Mouse (Mus musculus): ENCODE measurements around the gene Arpp21. TPM values are rescaled to one million over a fixed set of nuclear protein-coding genes. Genes with fewer than 3 reads are reported as not detected.

Gene Arpp21
- total and polyA plus RNA-seq, 3 experiments, result 0.71 TPM; not detected in 2

- Histone ChIP-seq H3K36me3 (replicated peaks) (no peaks in the 10 kb centered on the region), H3K27me3 (ENCODE audit: insufficient read depth, low read length) (no peaks in the 10 kb centered on the region), H3K9me3 (replicated peaks) (peaks cover 46% of the 10 kb centered on the region), H3K4me1 (ENCODE audit: insufficient read depth, low read depth, low read length) (no peaks in the 10 kb centered on the region), H3K4me3 (ENCODE audit: low read depth, low read length) (no peak overlapping the region)
- ATAC-seq (ENCODE audit: extremely low read depth, insufficient number of reproducible peaks, low FRiP score, poor library complexity, severe bottlenecking), result no peak
- TF ChIP-seq POLR2AphosphoS5 (IDR thresholded peaks at IDR 0.05; ENCODE audit: insufficient replicate concordance, low read depth, low read length) (no peak), CTCF (IDR thresholded peaks at IDR 0.05; ENCODE audit: low read depth, low read length) (no peak), TAL1 (conservative IDR thresholded peaks at IDR 0.05; ENCODE audit: low read depth, low read length) (no peak), GATA2 (IDR thresholded peaks at IDR 0.05; ENCODE audit: borderline replicate concordance, low read depth, low read length) (no peak), GATA1 (IDR thresholded peaks at IDR 0.05; ENCODE audit: borderline replicate concordance, low read length) (no peak)
- no peak for DNase-seq (ENCODE audit: low spot score)
These were observed 46.3 kb downstream of the Arpp21 start for GRCm38 (mm10) chr9:112189394-112189793.

- no peak overlapping the region for H3K4me3 ChIP-seq (ENCODE audit: low read depth, low read length)
- no peak for DNase-seq (ENCODE audit: low spot score)
- H3K27me3 ChIP-seq (ENCODE audit: insufficient read depth, low read length), result no peaks in the 10 kb centered on the region
- H3K4me1 ChIP-seq (ENCODE audit: insufficient read depth, low read depth, low read length), result no peaks in the 10 kb centered on the region
- H3K36me3 ChIP-seq (replicated peaks), result no peaks in the 10 kb centered on the region
- peaks cover 50% of the 10 kb centered on the region for H3K9me3 ChIP-seq (replicated peaks)
- ATAC-seq (ENCODE audit: extremely low read depth, insufficient number of reproducible peaks, low FRiP score, poor library complexity, severe bottlenecking), result no peak
- TF ChIP-seq POLR2AphosphoS5 (IDR thresholded peaks at IDR 0.05; ENCODE audit: insufficient replicate concordance, low read depth, low read length), result no peak
- no peak for TF ChIP-seq TAL1 (conservative IDR thresholded peaks at IDR 0.05; ENCODE audit: low read depth, low read length)
- TF ChIP-seq GATA1 (IDR thresholded peaks at IDR 0.05; ENCODE audit: borderline replicate concordance, low read length), result no peak
- TF ChIP-seq GATA2 (IDR thresholded peaks at IDR 0.05; ENCODE audit: borderline replicate concordance, low read depth, low read length), result no peak
- no peak for TF ChIP-seq CTCF (IDR thresholded peaks at IDR 0.05; ENCODE audit: low read depth, low read length)
These were observed 47.3 kb downstream of the Arpp21 start for GRCm38 (mm10) chr9:112188358-112188893.

- ATAC-seq (ENCODE audit: extremely low read depth, insufficient number of reproducible peaks, low FRiP score, poor library complexity, severe bottlenecking), result no peak
- TF ChIP-seq TAL1 (conservative IDR thresholded peaks at IDR 0.05; ENCODE audit: low read depth, low read length) (no peak), POLR2AphosphoS5 (IDR thresholded peaks at IDR 0.05; ENCODE audit: insufficient replicate concordance, low read depth, low read length) (no peak), GATA2 (IDR thresholded peaks at IDR 0.05; ENCODE audit: borderline replicate concordance, low read depth, low read length) (no peak), CTCF (IDR thresholded peaks at IDR 0.05; ENCODE audit: low read depth, low read length) (no peak), GATA1 (IDR thresholded peaks at IDR 0.05; ENCODE audit: borderline replicate concordance, low read length) (no peak)
- peaks cover 49% of the 10 kb centered on the region for H3K9me3 ChIP-seq (replicated peaks)
- no peaks in the 10 kb centered on the region for H3K27me3 ChIP-seq (ENCODE audit: insufficient read depth, low read length)
- no peaks in the 10 kb centered on the region for H3K4me1 ChIP-seq (ENCODE audit: insufficient read depth, low read depth, low read length)
- DNase-seq (ENCODE audit: low spot score), result no peak
- no peaks in the 10 kb centered on the region for H3K36me3 ChIP-seq (replicated peaks)
- no peak overlapping the region for H3K4me3 ChIP-seq (ENCODE audit: low read depth, low read length)
These were observed 48.1 kb downstream of the Arpp21 start for GRCm38 (mm10) chr9:112187667-112188066.

- no peak overlapping the region for H3K4me3 ChIP-seq (ENCODE audit: low read depth, low read length)
- ATAC-seq (ENCODE audit: extremely low read depth, insufficient number of reproducible peaks, low FRiP score, poor library complexity, severe bottlenecking), result no peak
- H3K27me3 ChIP-seq (ENCODE audit: insufficient read depth, low read length), result no peaks in the 10 kb centered on the region
- no peak for DNase-seq (ENCODE audit: low spot score)
- H3K9me3 ChIP-seq (replicated peaks), result peaks cover 43% of the 10 kb centered on the region
- TF ChIP-seq CTCF (IDR thresholded peaks at IDR 0.05; ENCODE audit: low read depth, low read length) (no peak), POLR2AphosphoS5 (IDR thresholded peaks at IDR 0.05; ENCODE audit: insufficient replicate concordance, low read depth, low read length) (no peak), GATA2 (IDR thresholded peaks at IDR 0.05; ENCODE audit: borderline replicate concordance, low read depth, low read length) (no peak), GATA1 (IDR thresholded peaks at IDR 0.05; ENCODE audit: borderline replicate concordance, low read length) (no peak), TAL1 (conservative IDR thresholded peaks at IDR 0.05; ENCODE audit: low read depth, low read length) (no peak)
- no peaks in the 10 kb centered on the region for H3K36me3 ChIP-seq (replicated peaks)
- no peaks in the 10 kb centered on the region for H3K4me1 ChIP-seq (ENCODE audit: insufficient read depth, low read depth, low read length)
These were observed 49.1 kb downstream of the Arpp21 start for GRCm38 (mm10) chr9:112186336-112187305.

- no peak for DNase-seq (ENCODE audit: low spot score)
- Histone ChIP-seq H3K4me1 (ENCODE audit: insufficient read depth, low read depth, low read length) (no peaks in the 10 kb centered on the region), H3K27me3 (ENCODE audit: insufficient read depth, low read length) (no peaks in the 10 kb centered on the region), H3K9me3 (replicated peaks) (peaks cover 46% of the 10 kb centered on the region), H3K36me3 (replicated peaks) (no peaks in the 10 kb centered on the region), H3K4me3 (ENCODE audit: low read depth, low read length) (no peak overlapping the region)
- ATAC-seq (ENCODE audit: extremely low read depth, insufficient number of reproducible peaks, low FRiP score, poor library complexity, severe bottlenecking), result no peak
- TF ChIP-seq CTCF (IDR thresholded peaks at IDR 0.05; ENCODE audit: low read depth, low read length) (no peak), GATA2 (IDR thresholded peaks at IDR 0.05; ENCODE audit: borderline replicate concordance, low read depth, low read length) (no peak), TAL1 (conservative IDR thresholded peaks at IDR 0.05; ENCODE audit: low read depth, low read length) (no peak), POLR2AphosphoS5 (IDR thresholded peaks at IDR 0.05; ENCODE audit: insufficient replicate concordance, low read depth, low read length) (no peak), GATA1 (IDR thresholded peaks at IDR 0.05; ENCODE audit: borderline replicate concordance, low read length) (no peak)
These were observed 50.0 kb downstream of the Arpp21 start for GRCm38 (mm10) chr9:112185746-112186145.

- TF ChIP-seq GATA1 (IDR thresholded peaks at IDR 0.05; ENCODE audit: borderline replicate concordance, low read length) (no peak), TAL1 (conservative IDR thresholded peaks at IDR 0.05; ENCODE audit: low read depth, low read length) (no peak), GATA2 (IDR thresholded peaks at IDR 0.05; ENCODE audit: borderline replicate concordance, low read depth, low read length) (no peak), CTCF (IDR thresholded peaks at IDR 0.05; ENCODE audit: low read depth, low read length) (no peak), POLR2AphosphoS5 (IDR thresholded peaks at IDR 0.05; ENCODE audit: insufficient replicate concordance, low read depth, low read length) (no peak)
- ATAC-seq (ENCODE audit: extremely low read depth, insufficient number of reproducible peaks, low FRiP score, poor library complexity, severe bottlenecking), result no peak
- Histone ChIP-seq H3K36me3 (replicated peaks) (no peaks in the 10 kb centered on the region), H3K9me3 (replicated peaks) (peaks cover 38% of the 10 kb centered on the region), H3K4me3 (ENCODE audit: low read depth, low read length) (no peak overlapping the region), H3K4me1 (ENCODE audit: insufficient read depth, low read depth, low read length) (no peaks in the 10 kb centered on the region), H3K27me3 (ENCODE audit: insufficient read depth, low read length) (no peaks in the 10 kb centered on the region)
- DNase-seq (ENCODE audit: low spot score), result no peak
These were observed 53.0 kb downstream of the Arpp21 start for GRCm38 (mm10) chr9:112182738-112183137.

Data from G1E (cell line).